Mouse (Mus musculus) limb, embryonic 13.5 days (tissue): ENCODE measurements at regions not wholly inside any gene's neighbourhood (a gene's known extent, or its start where the extent isn't known, plus 50 kb on each side); places are given as distances from the start of the nearest gene placed in this dataset.
"Not testable (repeated sequence)": the region's sequence is repeated elsewhere in the genome, so short reads cannot be mapped to it uniquely, and the experiment has no call there.

ENCODE experiments used
- ATAC-seq: fragments of 200-750 bp; cut with Nextera tagmentation; 2 replicates; pipeline ENCODE4 v1.8.0; 2017; ENCODE audit warnings: low read depth, moderate number of reproducible peaks, moderate TSS enrichment; ENCODE audit not compliant: low FRiP score
- H3K27ac ChIP-seq: fragments of 300-500 bp; sonication (generic); 2 replicates; pipeline ENCODE4 v1.5.1; 2015; ENCODE audit warnings: inconsistent platforms, mild to moderate bottlenecking, moderate library complexity
- H3K27me3 ChIP-seq: fragments of 300-500 bp; sonication (generic); 2 replicates; pipeline ENCODE4 v1.6.1; 2015; ENCODE audit warnings: mild to moderate bottlenecking, inconsistent platforms
- H3K36me3 ChIP-seq: fragments of 300-500 bp; sonication (generic); 2 replicates; pipeline ENCODE4 v1.6.1; 2015; ENCODE audit warnings: inconsistent platforms, mild to moderate bottlenecking, moderate library complexity
- H3K4me1 ChIP-seq: fragments of 300-500 bp; sonication (generic); 2 replicates; pipeline ENCODE4 v1.6.1; 2015; ENCODE audit warnings: inconsistent platforms
- H3K4me2 ChIP-seq: fragments of 300-500 bp; sonication (generic); replicated peaks from 2 replicates; pipeline ENCODE4 v1.6.1; 2015; ENCODE audit warnings: inconsistent platforms, mild to moderate bottlenecking, moderate library complexity
- H3K4me3 ChIP-seq: fragments of 300-500 bp; sonication (generic); 2 replicates; pipeline ENCODE4 v1.5.1; 2015; ENCODE audit warnings: moderate library complexity, mild to moderate bottlenecking, inconsistent platforms
- H3K9ac ChIP-seq: fragments of 300-500 bp; sonication (generic); 2 replicates; pipeline ENCODE4 v1.6.1; 2015; ENCODE audit warnings: mild to moderate bottlenecking, inconsistent platforms
- H3K9me3 ChIP-seq: fragments of 300-500 bp; sonication (generic); 2 replicates; pipeline ENCODE4 v1.6.1; 2016; ENCODE audit warnings: inconsistent platforms
- WGBS: fragments of 180-500 bp; shearing (Covaris S2); methylation state at CpG from one replicate; pipeline ENCODE4 v1.1.7; 2015; 5-methylcytosine and 5-hydroxymethylcytosine counted together

DNA sequence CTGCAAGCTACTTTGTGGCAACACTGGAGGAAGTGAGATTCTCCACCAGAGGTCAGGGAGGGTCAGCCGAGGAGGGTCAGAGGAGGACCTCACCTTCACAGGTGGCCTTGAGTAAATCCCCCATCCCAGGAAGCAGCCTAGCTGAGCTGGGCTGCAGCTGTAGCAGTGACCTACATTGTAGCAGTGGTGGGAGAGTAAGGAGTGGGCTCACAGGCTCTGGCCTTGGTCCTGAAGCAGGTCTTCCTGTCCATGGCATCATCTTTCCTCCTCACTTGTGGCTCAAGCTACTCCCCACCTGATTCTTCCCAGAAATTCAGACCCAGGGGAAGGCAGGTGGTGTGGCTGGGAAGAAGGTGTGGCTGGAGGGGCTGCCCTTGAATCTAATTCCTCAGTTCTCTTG is 84.3 kb downstream of the 1810013L24Rik start:
- H3K9ac ChIP-seq, H3K9me3 ChIP-seq, H3K36me3 ChIP-seq, H3K4me2 ChIP-seq, ATAC-seq, H3K27me3 ChIP-seq, H3K4me1 ChIP-seq, H3K4me3 ChIP-seq, H3K27ac ChIP-seq: not testable (repeated sequence)
- 5% methylated on average over 1 of the region's 1 CpGs for WGBS

DNA sequence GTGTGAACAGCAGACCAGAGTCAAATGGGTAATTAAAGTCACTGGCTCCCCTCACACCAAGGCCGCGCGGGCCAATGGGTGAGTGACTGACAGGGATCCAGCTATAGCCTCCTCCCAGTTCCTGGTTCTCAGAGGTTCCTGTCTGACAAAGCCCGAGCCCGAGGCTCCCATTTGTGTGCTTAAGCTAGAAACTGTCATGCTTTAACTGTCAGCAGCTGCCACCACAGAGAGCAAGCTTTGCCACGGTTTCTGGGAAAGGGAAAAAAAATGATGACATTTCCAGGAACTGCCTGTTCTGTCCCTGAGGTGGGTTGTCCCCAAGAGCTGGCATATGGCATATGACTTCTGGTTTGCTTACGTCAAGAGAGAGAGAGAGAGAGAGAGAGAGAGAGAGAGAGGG is 86.2 kb downstream of the 1810013L24Rik start:
- no peak overlapping the region for H3K4me3 ChIP-seq
- no peaks in the 10 kb centered on the region for H3K4me1 ChIP-seq
- ATAC-seq: no peak
- H3K9ac ChIP-seq: no peak overlapping the region
- no peak overlapping the region for H3K4me2 ChIP-seq
- WGBS: 27% methylated on average over 7 of the region's 7 CpGs
- H3K27ac ChIP-seq: no peak overlapping the region
- H3K36me3 ChIP-seq: no peaks in the 10 kb centered on the region
- H3K9me3 ChIP-seq: no peaks in the 10 kb centered on the region
- no peaks in the 10 kb centered on the region for H3K27me3 ChIP-seq

DNA sequence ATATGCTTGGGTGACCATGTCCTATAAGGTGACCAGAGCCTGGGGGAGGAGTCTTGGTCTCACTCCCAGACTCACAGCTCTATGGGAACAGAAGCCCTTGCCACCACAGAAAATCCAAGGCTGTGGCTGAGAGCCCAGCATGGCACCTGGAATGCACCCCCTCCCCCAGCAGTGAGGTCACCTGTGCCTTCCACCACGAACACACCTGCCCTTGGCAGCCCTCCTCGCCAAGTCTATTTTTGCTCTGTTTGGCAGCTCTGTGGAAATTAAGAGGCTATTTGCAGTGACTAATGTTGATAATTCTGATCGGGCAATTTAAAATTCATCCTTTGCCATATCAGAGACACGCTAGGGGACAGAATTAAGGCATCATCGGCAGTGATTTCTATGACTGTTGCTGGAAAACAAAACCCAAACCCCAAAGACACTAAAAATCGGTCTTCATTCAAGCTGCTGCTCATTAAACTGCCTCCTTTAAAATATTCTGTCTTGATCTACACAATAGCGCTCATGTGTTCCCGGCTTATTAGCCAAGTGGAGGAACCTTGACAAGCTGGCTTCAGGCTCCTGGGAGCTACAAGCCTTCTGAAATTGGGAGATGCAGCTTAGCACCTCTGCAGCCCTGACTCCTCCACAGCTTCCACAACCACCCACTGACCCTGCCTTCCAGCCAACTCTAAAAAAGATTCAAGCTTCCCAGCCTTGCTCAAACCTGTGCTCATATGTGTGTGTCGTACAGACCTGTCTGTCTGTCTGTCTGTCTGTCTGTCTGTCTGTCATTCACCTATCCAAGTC is 89.0 kb downstream of the 1810013L24Rik start:
- Histone ChIP-seq H3K4me1 (no peaks in the 10 kb centered on the region), H3K36me3 (no peaks in the 10 kb centered on the region), H3K27me3 (no peaks in the 10 kb centered on the region), H3K9ac (no peak overlapping the region), H3K4me3 (no peak overlapping the region), H3K9me3 (no peaks in the 10 kb centered on the region), H3K27ac (no peak overlapping the region), H3K4me2 (no peak overlapping the region)
- ATAC-seq: no peak
- 86% methylated on average over 9 of the region's 9 CpGs for WGBS

DNA sequence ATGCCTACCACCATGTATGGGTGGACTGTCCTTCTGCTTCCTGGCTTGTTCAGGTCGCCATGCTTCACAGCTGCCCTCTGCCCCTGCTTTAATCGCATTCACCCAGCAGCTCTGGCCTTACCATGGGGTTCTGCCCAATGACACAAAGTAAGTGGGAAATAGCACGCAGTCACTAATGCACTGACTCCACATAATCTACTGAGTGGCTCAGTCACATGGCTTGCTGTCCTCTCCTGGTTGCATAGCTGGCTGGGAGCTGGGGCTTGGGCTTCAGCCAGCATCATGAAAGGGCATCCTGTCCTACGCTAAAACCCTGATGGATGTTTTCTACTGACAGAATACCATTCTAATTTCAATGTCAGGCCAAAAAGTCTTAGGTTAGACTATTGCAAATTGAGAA is 94.8 kb downstream of the 1810013L24Rik start:
- Histone ChIP-seq H3K4me2 (no peak overlapping the region), H3K9ac (no peak overlapping the region), H3K4me1 (no peaks in the 10 kb centered on the region), H3K27me3 (no peaks in the 10 kb centered on the region), H3K36me3 (no peaks in the 10 kb centered on the region), H3K4me3 (no peak overlapping the region), H3K27ac (no peak overlapping the region), H3K9me3 (no peaks in the 10 kb centered on the region)
- no peak for ATAC-seq
- 89% methylated on average over 4 of the region's 4 CpGs for whole genome bisulfite sequencing

DNA sequence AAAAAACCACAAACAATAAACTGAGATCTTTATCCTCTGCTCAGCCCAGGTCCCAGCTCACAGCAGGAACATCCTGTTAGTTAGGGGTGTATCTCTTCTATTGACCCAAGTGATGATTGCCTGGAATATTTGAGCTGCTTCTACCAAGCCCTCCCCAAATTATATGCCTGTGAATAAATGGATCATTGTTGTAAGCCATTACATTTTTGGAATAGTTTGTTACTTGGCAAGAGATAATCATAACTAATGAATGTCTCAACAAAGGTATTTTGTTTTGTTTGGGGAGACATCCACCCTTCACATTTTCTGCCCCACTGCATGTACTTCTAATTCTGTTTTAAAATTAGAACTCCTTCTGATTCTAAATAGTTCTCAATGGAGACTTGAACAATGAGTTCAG is 102.1 kb downstream of the 1810013L24Rik start:
- no peak overlapping the region for H3K9ac ChIP-seq
- ATAC-seq: no peak
- H3K36me3 ChIP-seq: no peaks in the 10 kb centered on the region

DNA sequence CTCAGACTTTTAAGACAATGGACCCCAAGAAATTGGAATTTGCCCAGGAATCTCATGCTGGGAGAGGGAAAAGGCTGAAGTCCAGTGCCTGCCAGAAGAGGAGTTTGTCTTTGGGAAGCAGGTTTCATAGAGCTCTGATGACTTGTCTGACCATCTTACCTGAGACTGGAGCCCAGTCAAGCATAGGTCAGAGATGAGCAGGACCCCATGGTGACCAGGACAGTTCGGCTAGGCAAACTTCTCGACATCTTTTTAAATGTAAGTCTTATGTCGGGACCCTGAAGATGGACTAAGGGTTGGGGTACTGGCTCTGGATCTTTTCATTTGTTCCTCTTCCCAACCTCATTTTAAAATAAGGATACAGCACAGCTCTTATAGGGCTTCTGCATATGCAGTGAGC is 103.2 kb downstream of the 1810013L24Rik start:
- WGBS: 91% methylated on average over 3 of the region's 3 CpGs
- H3K4me2 ChIP-seq: no peak overlapping the region
- no peak overlapping the region for H3K27ac ChIP-seq
- H3K4me1 ChIP-seq: no peaks in the 10 kb centered on the region
- no peaks in the 10 kb centered on the region for H3K36me3 ChIP-seq
- no peaks in the 10 kb centered on the region for H3K27me3 ChIP-seq
- H3K9ac ChIP-seq: no peak overlapping the region
- no peak for ATAC-seq
- no peak overlapping the region for H3K4me3 ChIP-seq
- no peaks in the 10 kb centered on the region for H3K9me3 ChIP-seq

More for the DNA sequence above, 102.1 kb downstream of the 1810013L24Rik start:
- Histone ChIP-seq H3K9me3 (no peaks in the 10 kb centered on the region), H3K4me2 (no peak overlapping the region), H3K4me3 (no peak overlapping the region), H3K4me1 (no peaks in the 10 kb centered on the region), H3K27ac (no peak overlapping the region), H3K27me3 (no peaks in the 10 kb centered on the region)

DNA sequence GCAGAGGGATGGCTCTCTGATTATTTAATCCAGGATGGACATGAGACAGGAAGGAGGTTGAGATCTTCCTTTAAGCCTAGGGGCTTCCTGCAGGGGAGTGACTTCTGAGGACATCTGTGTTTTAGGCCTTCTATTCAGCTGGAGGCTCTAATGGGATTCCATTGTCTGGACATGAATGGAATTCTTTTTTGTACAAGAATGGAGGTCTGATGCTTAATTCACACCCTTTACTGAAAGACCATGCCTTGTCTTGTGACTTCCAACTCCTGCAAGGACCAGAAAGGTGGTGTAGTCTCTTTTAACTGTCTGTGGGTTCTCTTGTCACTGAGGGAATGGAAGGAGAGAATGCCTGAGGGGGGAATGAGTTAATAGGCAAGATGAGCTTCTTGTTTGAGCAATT is 106.5 kb downstream of the 1810013L24Rik start:
- Histone ChIP-seq H3K4me3 (no peak overlapping the region), H3K27ac (no peak overlapping the region), H3K9ac (no peak overlapping the region), H3K4me1 (no peaks in the 10 kb centered on the region), H3K4me2 (no peak overlapping the region), H3K36me3 (no peaks in the 10 kb centered on the region), H3K9me3 (no peaks in the 10 kb centered on the region), H3K27me3 (no peaks in the 10 kb centered on the region)
- ATAC-seq: no peak

DNA sequence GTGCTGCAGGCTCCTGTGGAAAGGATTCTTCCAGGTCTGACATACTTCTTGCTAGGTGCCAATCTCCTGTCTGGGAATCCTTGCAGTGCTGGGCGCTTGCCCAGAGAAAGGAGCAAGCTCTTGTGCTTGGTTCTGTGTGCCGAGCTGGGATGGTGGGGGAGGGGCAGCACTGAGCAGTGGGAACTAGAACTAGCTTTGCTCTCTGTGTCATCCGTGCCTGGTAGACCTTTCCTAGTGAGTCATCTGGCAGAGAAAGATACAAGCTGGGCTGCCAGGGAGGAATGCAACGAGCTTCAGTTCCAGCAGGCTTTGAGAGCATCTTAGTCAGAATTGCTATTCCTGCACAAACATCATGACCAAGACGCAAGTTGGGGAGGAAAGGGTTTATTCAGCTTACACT is 108.6 kb downstream of the 1810013L24Rik start:
- H3K9ac ChIP-seq: no peak overlapping the region
- H3K27ac ChIP-seq: no peak overlapping the region
- H3K36me3 ChIP-seq: no peaks in the 10 kb centered on the region
- no peak overlapping the region for H3K4me2 ChIP-seq
- no peaks in the 10 kb centered on the region for H3K27me3 ChIP-seq
- WGBS: 42% methylated on average over 5 of the region's 5 CpGs
- no peak overlapping the region for H3K4me3 ChIP-seq
- ATAC-seq: no peak
- H3K9me3 ChIP-seq: no peaks in the 10 kb centered on the region
- no peaks in the 10 kb centered on the region for H3K4me1 ChIP-seq

DNA sequence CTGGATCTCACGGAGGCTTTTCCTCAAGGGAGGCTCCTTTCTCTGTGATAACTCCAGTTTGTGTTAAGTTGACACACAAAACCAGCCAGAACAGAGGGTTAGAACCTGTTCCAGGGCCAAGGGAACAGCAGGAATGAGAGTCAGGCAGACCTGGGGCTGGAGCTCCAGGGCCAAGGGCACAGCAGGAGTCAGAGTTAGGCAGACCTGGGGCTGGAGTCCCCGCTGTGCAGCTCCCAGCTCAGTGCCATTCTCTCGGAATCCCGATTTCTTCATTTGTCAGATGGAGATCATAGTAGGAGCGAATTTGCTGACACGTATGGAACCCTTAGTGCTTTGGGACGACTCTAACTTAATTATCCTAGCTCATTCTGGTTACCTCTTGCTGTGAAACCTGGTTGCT is 109.2 kb downstream of the 1810013L24Rik start:
- Histone ChIP-seq H3K4me3 (no peak overlapping the region), H3K4me1 (no peaks in the 10 kb centered on the region), H3K4me2 (no peak overlapping the region), H3K27ac (no peak overlapping the region), H3K36me3 (no peaks in the 10 kb centered on the region), H3K9ac (no peak overlapping the region), H3K9me3 (no peaks in the 10 kb centered on the region), H3K27me3 (no peaks in the 10 kb centered on the region)
- no peak for ATAC-seq
- 44% methylated on average over 7 of the region's 7 CpGs for WGBS

DNA sequence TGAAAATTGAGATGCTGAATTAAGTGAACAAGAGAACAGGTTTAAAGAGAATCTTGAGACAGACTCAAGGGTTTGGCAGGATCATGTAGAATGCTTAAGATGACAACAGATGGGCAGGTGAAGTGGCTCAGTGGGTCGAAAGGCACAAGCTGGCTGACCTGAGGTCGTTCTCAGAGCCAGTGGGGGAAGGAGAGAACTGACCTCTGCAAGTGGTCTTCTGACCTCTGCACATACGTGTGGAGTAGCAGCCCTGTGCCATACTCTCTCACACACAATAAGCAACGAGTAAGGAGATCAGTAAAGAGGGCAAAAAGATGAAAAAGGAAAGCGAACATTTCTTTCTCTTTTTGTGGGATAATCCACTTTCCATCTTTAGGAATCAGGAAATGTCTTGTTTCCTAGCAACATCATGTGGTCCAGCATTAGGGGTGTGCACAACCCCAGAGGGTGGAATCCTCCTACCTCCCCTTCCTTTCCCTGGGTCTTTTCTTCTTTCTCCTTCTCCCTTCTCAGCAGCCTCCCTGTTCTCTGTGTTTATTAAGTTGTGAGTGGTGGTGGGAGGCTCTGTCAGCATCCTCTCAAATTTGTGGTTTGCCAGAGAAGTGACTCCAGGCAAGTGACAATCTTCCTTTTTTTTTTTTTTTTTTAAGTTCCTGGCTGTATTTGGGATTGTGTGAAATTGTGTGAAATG is 114.7 kb downstream of the 1810013L24Rik start:
- Histone ChIP-seq H3K4me2 (no peak overlapping the region), H3K9ac (no peak overlapping the region), H3K36me3 (no peaks in the 10 kb centered on the region), H3K27me3 (no peaks in the 10 kb centered on the region), H3K4me3 (no peak overlapping the region), H3K9me3 (no peaks in the 10 kb centered on the region), H3K4me1 (0 out of 2 replicates have a peak, but pooled peaks cover 5% of the 10 kb centered on the region), H3K27ac (no peak overlapping the region)
- ATAC-seq: no peak
- WGBS: 50% methylated on average over 5 of the region's 5 CpGs

DNA sequence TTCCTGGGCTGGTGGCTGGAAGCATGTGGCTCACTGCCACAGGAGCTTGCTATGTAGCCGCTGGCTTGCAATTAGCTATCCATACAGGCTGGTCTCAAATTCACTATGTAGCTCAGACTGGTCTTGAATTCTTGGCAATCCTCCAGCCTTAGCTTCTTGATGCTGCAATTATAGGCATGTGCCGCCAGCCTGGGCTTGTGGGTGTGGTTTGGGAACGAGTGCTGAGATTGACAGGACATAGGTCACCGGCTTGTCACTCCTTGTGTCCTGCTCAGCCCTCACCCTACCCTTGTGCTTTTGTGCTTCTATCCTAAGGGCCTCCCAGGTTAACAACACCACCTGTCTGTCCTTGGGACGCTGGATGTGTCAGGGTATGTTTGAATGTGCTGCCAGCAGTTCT is 117.9 kb downstream of the 1810013L24Rik start:
- H3K4me1 ChIP-seq: 0 out of 2 replicates have a peak, but pooled peaks cover 5% of the 10 kb centered on the region
- H3K27me3 ChIP-seq: no peaks in the 10 kb centered on the region
- no peak overlapping the region for H3K27ac ChIP-seq
- no peak overlapping the region for H3K4me2 ChIP-seq
- WGBS: 41% methylated on average over 5 of the region's 5 CpGs
- ATAC-seq: peak; percentile 51; the same call in 1 of the 2 replicates
- H3K9me3 ChIP-seq: no peaks in the 10 kb centered on the region
- no peak overlapping the region for H3K4me3 ChIP-seq
- H3K36me3 ChIP-seq: no peaks in the 10 kb centered on the region
- no peak overlapping the region for H3K9ac ChIP-seq

DNA sequence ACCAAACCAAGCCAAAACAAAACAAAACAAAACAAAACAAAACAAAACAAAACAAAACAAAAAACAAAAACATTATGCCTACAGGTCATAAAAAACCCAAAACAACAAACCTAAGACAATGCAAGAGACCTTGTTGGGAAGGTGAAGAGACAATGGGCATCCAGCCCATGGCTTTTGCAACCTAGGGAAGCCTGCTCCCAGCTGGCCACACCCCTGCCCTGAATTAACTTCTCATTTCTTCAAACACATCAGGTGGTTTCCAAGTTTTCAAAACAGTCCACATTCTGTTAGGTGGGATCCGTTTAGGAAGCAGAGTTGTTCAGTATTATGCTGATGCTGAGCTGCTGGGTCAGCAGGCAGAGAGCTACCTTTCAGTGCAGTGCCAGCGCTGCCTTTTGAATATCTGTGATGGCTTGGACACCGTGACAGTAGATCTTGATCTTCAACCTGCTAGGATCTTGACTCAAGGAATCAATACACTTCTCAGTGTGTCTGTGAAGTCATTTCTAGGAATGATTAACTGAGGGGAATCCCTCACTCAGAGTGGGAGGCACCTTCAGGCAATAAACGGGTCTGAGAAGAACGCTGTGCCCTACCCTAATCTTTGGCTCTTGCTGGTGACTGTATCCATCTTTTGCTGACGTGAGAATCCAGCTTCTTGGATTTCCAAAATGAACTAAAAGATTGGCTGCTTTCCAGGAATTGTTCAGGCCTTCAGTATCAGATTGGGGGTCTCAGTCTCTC is 121.4 kb downstream of the 1810013L24Rik start:
- H3K9me3 ChIP-seq: no peaks in the 10 kb centered on the region
- H3K36me3 ChIP-seq: no peaks in the 10 kb centered on the region
- H3K9ac ChIP-seq: no peak overlapping the region
- WGBS: 75% methylated on average over 6 of the region's 6 CpGs
- no peak overlapping the region for H3K27ac ChIP-seq
- no peaks in the 10 kb centered on the region for H3K27me3 ChIP-seq
- H3K4me1 ChIP-seq: 0 out of 2 replicates have a peak, but pooled peaks cover 5% of the 10 kb centered on the region
- ATAC-seq: no peak
- no peak overlapping the region for H3K4me2 ChIP-seq
- no peak overlapping the region for H3K4me3 ChIP-seq
